Mouse (Mus musculus) hindbrain, embryonic 11.5 days (tissue): ENCODE measurements around the gene Stau1. TPM values are rescaled to one million over a fixed set of nuclear protein-coding genes. Genes with fewer than 3 reads are reported as not detected.

Source experiments
- ATAC-seq: fragments of 200-750 bp; cut with Nextera tagmentation; 2 replicates; pipeline ENCODE4 v1.8.0; 2017; ENCODE audit warnings: mild to moderate bottlenecking, moderate TSS enrichment, moderate library complexity; ENCODE audit not compliant: low FRiP score
- DNase-seq: peaks from one replicate; pipeline ENCODE4 v3.0.0-alpha.2; 2015; ENCODE audit warnings: low spot score
- H3K27ac ChIP-seq: fragments of 300-500 bp; sonication (generic); 2 replicates; pipeline ENCODE4 v1.5.1; 2014; ENCODE audit warnings: mild to moderate bottlenecking, low read depth, low read length
- H3K27me3 ChIP-seq: fragments of 300-500 bp; sonication (generic); 2 replicates; pipeline ENCODE4 v1.6.1; 2014; ENCODE audit warnings: mild to moderate bottlenecking, low read length, moderate library complexity, mixed read lengths; ENCODE audit not compliant: control insufficient read depth, insufficient read depth
- H3K36me3 ChIP-seq: fragments of 300-500 bp; sonication (generic); 2 replicates; pipeline ENCODE4 v1.6.1; 2014; ENCODE audit warnings: mild to moderate bottlenecking, low read length, moderate library complexity, mixed read lengths; ENCODE audit not compliant: control insufficient read depth, insufficient read depth
- H3K4me1 ChIP-seq: fragments of 300-500 bp; sonication (generic); replicated peaks from 2 replicates; pipeline ENCODE4 v1.6.1; 2014; ENCODE audit warnings: low read length, mixed read lengths; ENCODE audit not compliant: control insufficient read depth, insufficient read depth
- H3K4me2 ChIP-seq: fragments of 300-500 bp; sonication (generic); replicated peaks from 2 replicates; pipeline ENCODE4 v1.6.1; 2014; ENCODE audit warnings: mild to moderate bottlenecking, low read depth, low read length
- H3K4me3 ChIP-seq: fragments of 300-500 bp; sonication (generic); 2 replicates; pipeline ENCODE4 v1.5.1; 2014; ENCODE audit warnings: low read depth, low read length
- H3K9ac ChIP-seq: fragments of 300-500 bp; sonication (generic); 2 replicates; pipeline ENCODE4 v1.6.1; 2014; ENCODE audit warnings: low read depth, low read length
- H3K9me3 ChIP-seq: fragments of 300-500 bp; sonication (generic); 2 replicates; pipeline ENCODE4 v1.6.1; 2016; ENCODE audit warnings: low read length; ENCODE audit not compliant: control insufficient read depth
- WGBS: fragments of 180-500 bp; shearing (Covaris S2); extraction: QIAGEN DNeasy Blood & Tissue Kit; methylation state at CpG from one replicate; pipeline ENCODE4 v1.1.7; 2014; 5-methylcytosine and 5-hydroxymethylcytosine counted together
- polyA plus RNA-seq: library from polyadenylated mRNA; unstranded; fragments of >200 nt; fragmentation: Nextera tagmentation; extraction: Ambion mirVana; gene quantifications from 2 replicates; pipeline ENCODE4 v1.2.1, GENCODE M21; 2014

Gene Stau1
- polyA plus RNA-seq, 1 experiment from 2014 or later = 93.0 TPM

GRCm38 (mm10) chr2:166933943-166934342 lies 62.2 kb downstream of the Stau1 start:
- no peak overlapping the region for H3K27ac ChIP-seq
- no peaks in the 10 kb centered on the region for H3K27me3 ChIP-seq
- H3K36me3 ChIP-seq = peaks cover 15% of the 10 kb centered on the region
- ATAC-seq = no peak
- no peaks in the 10 kb centered on the region for H3K4me1 ChIP-seq
- H3K4me2 ChIP-seq = no peak overlapping the region
- no peak overlapping the region for H3K9ac ChIP-seq
- no peak for DNase-seq
- no peak overlapping the region for H3K4me3 ChIP-seq
- 94% methylated on average over 6 of the region's 6 CpGs for WGBS
- H3K9me3 ChIP-seq = no peaks in the 10 kb centered on the region

GRCm38 (mm10) chr2:166923971-166924370 lies 72.1 kb downstream of the Stau1 start:
- WGBS = 84% methylated on average over 2 of the region's 2 CpGs
- Histone ChIP-seq H3K4me2 (no peak overlapping the region), H3K27me3 (no peaks in the 10 kb centered on the region), H3K27ac (no peak overlapping the region), H3K36me3 (peaks cover 13% of the 10 kb centered on the region), H3K4me1 (no peaks in the 10 kb centered on the region), H3K9me3 (no peaks in the 10 kb centered on the region), H3K4me3 (no peak overlapping the region), H3K9ac (no peak overlapping the region)
- no peak for DNase-seq
- ATAC-seq = no peak

- Histone ChIP-seq H3K4me1 (0 out of 2 replicates have a peak, but pooled peaks cover 2% of the 10 kb centered on the region), H3K36me3 (no peaks in the 10 kb centered on the region), H3K27me3 (no peaks in the 10 kb centered on the region), H3K27ac (no peak overlapping the region), H3K4me2 (no peak overlapping the region), H3K4me3 (no peak overlapping the region), H3K9ac (no peak overlapping the region), H3K9me3 (no peaks in the 10 kb centered on the region)
- no peak for DNase-seq
- 97% methylated on average over 8 of the region's 8 CpGs for WGBS
- ATAC-seq = no peak
These were observed 85.6 kb downstream of the Stau1 start for GRCm38 (mm10) chr2:166910536-166910935.

- 0 out of 2 replicates have a peak, but pooled peaks cover 2% of the 10 kb centered on the region for H3K4me1 ChIP-seq
- no peak overlapping the region for H3K9ac ChIP-seq
- H3K36me3 ChIP-seq = no peaks in the 10 kb centered on the region
- no peak overlapping the region for H3K4me2 ChIP-seq
- no peaks in the 10 kb centered on the region for H3K27me3 ChIP-seq
- H3K4me3 ChIP-seq = no peak overlapping the region
- H3K9me3 ChIP-seq = no peaks in the 10 kb centered on the region
- DNase-seq (no peak), ATAC-seq (no peak)
- H3K27ac ChIP-seq = no peak overlapping the region
- WGBS = 94% methylated on average over 3 of the region's 3 CpGs
These were observed 86.4 kb downstream of the Stau1 start for GRCm38 (mm10) chr2:166909729-166910128.

GRCm38 (mm10) chr2:166906523-166907182 lies 89.4 kb downstream of the Stau1 start:
- under 1% methylated on average over 28 of the region's 28 CpGs for WGBS
- ATAC-seq = no peak
- Histone ChIP-seq H3K9me3 (no peaks in the 10 kb centered on the region), H3K27me3 (no peaks in the 10 kb centered on the region), H3K4me2 (peak overlapping the region; percentile 73), H3K9ac (peak overlapping the region; percentile 97), H3K4me3 (peak overlapping the region; percentile 91), H3K4me1 (0 out of 2 replicates have a peak, but pooled peaks cover 2% of the 10 kb centered on the region), H3K27ac (peak overlapping the region; percentile 98), H3K36me3 (no peaks in the 10 kb centered on the region)
- DNase-seq = peak; percentile 16

GRCm38 (mm10) chr2:166905711-166906522 lies 90.2 kb downstream of the Stau1 start, which contains the start of gene Cse1l:
TSS of gene Cse1l (plus strand) at chr2:166906040.
- no peaks in the 10 kb centered on the region for H3K27me3 ChIP-seq
- H3K36me3 ChIP-seq = no peaks in the 10 kb centered on the region
- peak within 1 kb of the TSS; percentile 73 for H3K4me2 ChIP-seq
- peak; percentile 96 for ATAC-seq
- 0 out of 2 replicates have a peak, but pooled peaks cover 2% of the 10 kb centered on the region for H3K4me1 ChIP-seq
- H3K27ac ChIP-seq = peak within 1 kb of the TSS; percentile 98
- H3K9ac ChIP-seq = peak within 1 kb of the TSS; percentile 97
- peak within 1 kb of the TSS; percentile 91 for H3K4me3 ChIP-seq
- no peaks in the 10 kb centered on the region for H3K9me3 ChIP-seq
- under 1% methylated on average over 78 of the region's 80 CpGs for WGBS
- peak; percentile 99 for DNase-seq

GRCm38 (mm10) chr2:166903719-166904282 lies 92.3 kb downstream of the Stau1 start:
- Histone ChIP-seq H3K27me3 (no peaks in the 10 kb centered on the region), H3K27ac (no peak overlapping the region), H3K4me3 (no peak overlapping the region), H3K4me1 (0 out of 2 replicates have a peak, but pooled peaks cover 2% of the 10 kb centered on the region), H3K36me3 (no peaks in the 10 kb centered on the region), H3K9me3 (no peaks in the 10 kb centered on the region), H3K4me2 (no peak overlapping the region), H3K9ac (no peak overlapping the region)
- 94% methylated on average over 6 of the region's 6 CpGs for WGBS
- DNase-seq (no peak), ATAC-seq (no peak)

- H3K36me3 ChIP-seq = no peaks in the 10 kb centered on the region
- no peak overlapping the region for H3K4me2 ChIP-seq
- 92% methylated on average over 8 of the region's 8 CpGs for WGBS
- DNase-seq (no peak), ATAC-seq (no peak)
- H3K27me3 ChIP-seq = no peaks in the 10 kb centered on the region
- H3K9me3 ChIP-seq = no peaks in the 10 kb centered on the region
- no peak overlapping the region for H3K27ac ChIP-seq
- no peaks in the 10 kb centered on the region for H3K4me1 ChIP-seq
- no peak overlapping the region for H3K9ac ChIP-seq
- H3K4me3 ChIP-seq = no peak overlapping the region
These were observed 95.2 kb downstream of the Stau1 start for GRCm38 (mm10) chr2:166900792-166901505.
